Mouse (Mus musculus) MN1 (cell line): ENCODE data around the gene Rpl10.
A peak's percentile ranks its signal among the peaks of the same experiment; 100 is the strongest.

ENCODE experiments used
- DNase-seq: peaks from one replicate; pipeline ENCODE4 v3.0.0-alpha.2; 2016; ENCODE audit warnings: low spot score

The Rpl10 gene

DNA sequence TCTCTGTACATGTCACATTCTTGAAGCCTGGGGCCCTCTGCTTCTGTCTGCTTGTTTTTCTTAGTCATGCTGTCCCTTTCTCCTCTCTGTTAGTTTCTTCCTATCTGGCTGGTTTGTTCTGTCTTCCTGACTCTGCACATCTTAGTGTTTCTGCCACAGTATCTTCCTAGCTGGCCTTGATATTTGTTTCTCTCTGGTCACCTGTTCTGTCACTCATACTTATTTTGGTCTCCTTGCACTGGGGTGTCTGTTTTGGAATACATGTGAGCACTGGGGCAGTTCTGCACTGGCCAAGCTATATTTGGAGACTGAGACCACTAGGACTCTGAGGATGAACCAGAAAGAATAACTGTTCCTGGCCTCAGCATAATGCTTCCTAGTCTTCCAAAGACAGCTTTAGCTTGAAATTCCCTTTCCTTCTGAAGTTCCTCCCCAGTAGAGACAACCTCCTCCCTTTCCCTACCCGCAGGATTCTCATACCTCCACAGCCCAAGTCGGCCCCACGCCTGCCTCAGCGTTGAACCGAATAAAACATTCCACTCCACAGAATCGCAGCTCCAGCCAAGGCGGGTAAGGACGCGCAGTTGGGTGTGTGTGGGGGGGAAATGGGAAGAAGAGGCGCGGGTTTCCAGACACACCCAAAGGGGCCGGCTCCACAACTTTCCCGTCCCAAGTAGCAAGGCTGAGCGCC, 10.6 kb downstream of the Rpl10 start:
- DNase-seq = no peak

DNA sequence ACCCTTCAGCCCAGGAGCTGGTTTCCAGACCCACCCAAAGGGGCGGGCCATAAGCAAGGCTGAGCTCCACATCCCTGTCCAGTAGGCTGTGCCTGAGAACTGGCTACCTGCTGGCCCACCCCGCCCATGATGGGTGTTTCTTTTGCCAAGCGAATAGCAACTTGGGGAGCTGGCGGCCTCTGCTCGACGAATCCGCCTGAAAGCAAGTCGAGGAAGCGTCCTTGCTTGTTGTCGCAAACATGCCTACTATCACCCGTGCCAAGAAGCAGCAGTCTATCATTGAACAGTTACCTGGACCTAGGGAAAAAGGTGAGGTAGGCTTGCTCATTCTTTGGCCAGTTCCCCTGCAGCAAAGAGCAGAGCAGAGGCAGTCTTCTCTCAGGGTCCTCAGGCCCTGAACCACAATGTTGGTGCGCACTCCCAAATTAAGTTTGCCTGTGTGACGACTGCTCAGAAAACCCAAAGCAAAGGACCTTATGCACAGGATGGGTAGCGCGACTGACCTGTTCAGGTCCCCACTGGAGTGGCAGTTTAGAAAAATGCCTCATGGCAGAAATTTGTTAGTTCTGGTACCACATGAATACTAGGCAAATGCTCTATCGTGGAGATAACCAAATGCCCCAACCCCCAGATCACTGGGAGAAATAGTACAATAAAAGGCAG, 11.3 kb downstream of the Rpl10 start, which contains the start of the genes Taz and Dnase1l1:
TSS of gene Taz (plus strand) at position 181 of the 663 bp plus-strand sequence.
TSS of gene Dnase1l1 (minus strand) at position 606 of the 663 bp plus-strand sequence.
- peak; percentile 84 for DNase-seq

- DNase-seq = peak; percentile 92
Observed at GRCm38 (mm10) chrX:74282395-74283091, 11.9 kb downstream of the Rpl10 start.

DNA sequence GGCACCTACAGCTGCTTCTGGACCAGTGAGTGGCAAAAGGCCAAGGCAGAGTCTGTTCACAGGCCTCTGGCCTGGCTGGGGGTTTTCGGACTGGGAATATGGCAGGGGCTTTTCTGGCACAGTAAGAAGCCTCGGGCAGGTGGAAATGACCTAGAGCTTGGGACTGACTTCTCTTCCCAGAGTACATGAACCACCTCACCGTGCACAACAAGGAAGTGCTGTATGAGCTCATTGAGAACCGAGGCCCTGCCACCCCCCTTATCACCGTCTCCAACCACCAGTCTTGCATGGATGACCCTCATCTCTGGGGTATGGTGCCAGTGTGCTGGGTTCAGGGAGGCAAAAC, 12.5 kb downstream of the Rpl10 start:
- DNase-seq = no peak

GRCm38 (mm10) chrX:74293431-74293830, 22.8 kb downstream of the Rpl10 start:
- DNase-seq = no peak

GRCm38 (mm10) chrX:74296538-74297448, 26.2 kb downstream of the Rpl10 start, which contains the start of gene Atp6ap1:
Atp6ap1 (plus strand) TSS chrX:74297097.
- peak; percentile 96 for DNase-seq

- DNase-seq = no peak
Observed at GRCm38 (mm10) chrX:74298348-74298747, 27.7 kb downstream of the Rpl10 start.

GRCm38 (mm10) chrX:74299721-74300120, 29.1 kb downstream of the Rpl10 start:
- DNase-seq = no peak

- peak; percentile 83 for DNase-seq
Observed at GRCm38 (mm10) chrX:74304867-74305700, 34.5 kb downstream of the Rpl10 start, which contains the start of gene Gdi1. Gdi1 (plus strand) TSS chrX:74304998.

DNA sequence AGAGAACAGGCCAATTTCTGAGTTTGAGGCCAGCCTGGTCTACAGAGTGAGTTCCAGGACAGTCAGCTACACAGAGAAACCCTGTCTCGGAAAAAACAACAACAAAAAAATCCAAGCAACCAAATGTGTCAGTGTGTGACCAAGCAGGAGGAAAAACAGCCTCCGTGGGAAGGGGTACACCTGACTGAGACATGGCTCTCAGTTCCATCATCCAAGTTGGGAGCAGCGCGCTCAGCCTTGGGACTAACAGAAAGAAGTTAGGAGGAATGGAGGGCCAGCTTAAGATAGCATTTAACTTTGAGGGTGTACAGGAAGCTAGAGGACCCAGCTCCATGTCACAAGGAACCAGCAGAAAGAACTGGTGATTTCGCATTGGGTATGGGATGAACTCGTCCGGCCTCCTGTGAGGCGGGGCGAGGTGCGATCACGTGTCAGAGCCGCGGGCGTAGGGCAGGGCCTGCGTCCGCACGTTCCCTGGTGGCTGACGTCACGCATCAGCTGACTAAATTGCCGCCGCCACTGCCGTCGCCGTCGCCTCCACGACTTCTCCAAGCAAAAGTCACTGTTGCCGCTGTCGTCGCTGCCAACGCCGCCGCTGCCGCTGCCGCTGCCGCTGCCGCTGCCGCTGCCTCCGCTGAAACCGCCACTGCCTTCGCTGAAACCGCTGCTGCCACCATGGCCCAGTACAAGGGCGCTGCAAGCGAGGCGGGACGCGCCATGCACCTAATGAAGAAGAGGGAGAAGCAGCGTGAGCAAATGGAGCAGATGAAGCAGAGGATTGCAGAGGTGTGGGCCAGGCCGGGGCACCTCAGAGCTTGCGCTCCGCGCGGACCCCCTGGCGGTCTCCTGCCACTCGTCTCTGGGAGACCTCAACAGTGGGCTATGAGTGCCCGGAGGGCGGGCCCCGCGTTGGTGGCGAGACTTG, 42.2 kb downstream of the Rpl10 start, which contains the start of gene Fam50a:
TSS of gene Fam50a (plus strand) at position 494 of the 925 bp plus-strand sequence.
- peak; percentile 89 for DNase-seq
